Mouse (Mus musculus) kidney, embryonic 14.5 days (tissue): ENCODE results near the gene Dlgap3. TPM values are rescaled to one million over a fixed set of nuclear protein-coding genes. Genes with fewer than 3 reads are reported as not detected.

Experiments used
- ATAC-seq: fragments of 200-750 bp; cut with Nextera tagmentation; 2 replicates; pipeline ENCODE4 v1.8.0; 2017; ENCODE audit warnings: moderate number of reproducible peaks, mild to moderate bottlenecking, moderate TSS enrichment, moderate library complexity; ENCODE audit not compliant: low FRiP score, low TSS enrichment
- H3K27ac ChIP-seq: fragments of 300-500 bp; sonication (generic); 2 replicates; pipeline ENCODE4 v1.5.1; 2014; ENCODE audit warnings: low read depth, mild to moderate bottlenecking, low read length, moderate library complexity, mixed read lengths
- H3K27me3 ChIP-seq: fragments of 300-500 bp; sonication (generic); 2 replicates; pipeline ENCODE4 v1.6.1; 2014; ENCODE audit warnings: mild to moderate bottlenecking, low read length; ENCODE audit not compliant: control insufficient read depth, insufficient read depth
- H3K36me3 ChIP-seq: fragments of 300-500 bp; sonication (generic); 2 replicates; pipeline ENCODE4 v1.6.1; 2014; ENCODE audit warnings: low read length, mixed read lengths; ENCODE audit not compliant: control insufficient read depth, insufficient read depth
- H3K4me1 ChIP-seq: fragments of 300-500 bp; sonication (generic); 2 replicates; pipeline ENCODE4 v1.6.1; 2014; ENCODE audit warnings: low read length, mixed read lengths; ENCODE audit not compliant: control insufficient read depth, insufficient read depth
- H3K4me2 ChIP-seq: fragments of 300-500 bp; sonication (generic); replicated peaks from 2 replicates; pipeline ENCODE4 v1.6.1; 2014; ENCODE audit warnings: low read depth, mild to moderate bottlenecking, low read length
- H3K4me3 ChIP-seq: fragments of 300-500 bp; sonication (generic); 2 replicates; pipeline ENCODE4 v1.5.1; 2014; ENCODE audit warnings: mild to moderate bottlenecking, low read length
- H3K9ac ChIP-seq: fragments of 300-500 bp; sonication (generic); 2 replicates; pipeline ENCODE4 v1.6.1; 2014; ENCODE audit warnings: low read depth, mild to moderate bottlenecking, low read length, moderate library complexity
- H3K9me3 ChIP-seq: fragments of 300-500 bp; sonication (generic); 2 replicates; pipeline ENCODE4 v1.6.1; 2016; ENCODE audit warnings: low read length; ENCODE audit not compliant: control insufficient read depth
- WGBS: fragments of 180-500 bp; shearing (Covaris S2); extraction: QIAGEN DNeasy Blood & Tissue Kit; methylation state at CpG from one replicate; pipeline ENCODE4 v1.1.7; 2014; 5-methylcytosine and 5-hydroxymethylcytosine counted together
- polyA plus RNA-seq: library from polyadenylated mRNA; unstranded; fragments of >200 nt; fragmentation: Nextera tagmentation; extraction: Ambion mirVana; gene quantifications from 2 replicates; pipeline ENCODE4 v1.2.1, GENCODE M21; 2014

Gene Dlgap3
- polyA plus RNA-seq, 1 experiment from 2014 or later, result 0.79 TPM

DNA sequence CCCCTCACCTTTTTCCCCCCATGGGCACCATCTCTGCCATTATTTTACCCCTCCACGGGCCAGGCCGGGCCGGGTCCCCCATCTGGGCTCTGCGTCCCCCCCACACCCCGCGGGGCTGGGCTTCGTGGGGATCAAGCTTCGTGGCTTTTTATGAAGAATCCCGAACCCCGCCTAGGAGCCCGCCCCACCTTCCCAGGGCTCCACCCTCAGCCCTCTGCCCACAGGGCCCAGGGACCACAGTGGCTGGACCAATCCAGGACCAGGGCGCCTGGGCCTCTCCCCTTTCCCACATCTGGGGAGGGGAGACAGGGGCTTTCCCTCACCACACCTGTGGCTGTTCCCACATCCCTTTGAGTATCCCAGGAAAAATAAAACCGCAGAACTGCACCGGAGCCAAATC lies 67.6 kb downstream of the Dlgap3 start:
- Histone ChIP-seq H3K9me3 (no peaks in the 10 kb centered on the region), H3K27me3 (peaks cover 17% of the 10 kb centered on the region), H3K36me3 (no peaks in the 10 kb centered on the region), H3K4me1 (peaks cover 7% of the 10 kb centered on the region; the same call in 1 of the 2 replicates), H3K9ac (peak overlapping the region; percentile 62; the same call in 1 of the 2 replicates), H3K27ac (no peak overlapping the region), H3K4me2 (peak overlapping the region; percentile 96), H3K4me3 (peak overlapping the region; percentile 40)
- peak; percentile 69; the same call in 1 of the 2 replicates for ATAC-seq
- 2% methylated on average over 14 of the region's 14 CpGs for WGBS

DNA sequence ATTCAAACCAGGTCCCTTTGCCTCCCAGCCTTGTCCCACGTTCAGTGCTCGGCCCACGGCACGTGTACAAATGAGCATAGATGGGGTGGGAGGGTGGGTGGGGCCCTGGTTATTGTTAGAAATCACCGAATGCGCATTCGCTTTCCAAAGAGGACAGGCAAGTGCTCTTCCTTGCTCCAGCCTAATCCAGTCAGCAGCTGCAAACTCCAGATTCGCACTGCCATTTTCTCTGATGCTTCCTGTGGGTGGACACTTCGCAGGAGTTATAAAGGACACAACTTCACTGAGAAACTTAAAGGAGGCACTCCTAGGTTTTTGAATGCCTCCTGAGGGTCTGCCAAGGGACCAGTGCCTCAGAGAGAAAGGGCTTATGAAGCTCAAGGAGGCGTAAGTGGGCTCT lies 68.3 kb downstream of the Dlgap3 start:
- no peaks in the 10 kb centered on the region for H3K9me3 ChIP-seq
- peaks cover 7% of the 10 kb centered on the region; the same call in 1 of the 2 replicates for H3K4me1 ChIP-seq
- H3K4me3 ChIP-seq, result no peak overlapping the region
- no peak overlapping the region for H3K27ac ChIP-seq
- H3K9ac ChIP-seq, result no peak overlapping the region
- WGBS, result 59% methylated on average over 10 of the region's 10 CpGs
- peaks cover 17% of the 10 kb centered on the region for H3K27me3 ChIP-seq
- H3K4me2 ChIP-seq, result no peak overlapping the region
- ATAC-seq, result no peak
- H3K36me3 ChIP-seq, result no peaks in the 10 kb centered on the region

DNA sequence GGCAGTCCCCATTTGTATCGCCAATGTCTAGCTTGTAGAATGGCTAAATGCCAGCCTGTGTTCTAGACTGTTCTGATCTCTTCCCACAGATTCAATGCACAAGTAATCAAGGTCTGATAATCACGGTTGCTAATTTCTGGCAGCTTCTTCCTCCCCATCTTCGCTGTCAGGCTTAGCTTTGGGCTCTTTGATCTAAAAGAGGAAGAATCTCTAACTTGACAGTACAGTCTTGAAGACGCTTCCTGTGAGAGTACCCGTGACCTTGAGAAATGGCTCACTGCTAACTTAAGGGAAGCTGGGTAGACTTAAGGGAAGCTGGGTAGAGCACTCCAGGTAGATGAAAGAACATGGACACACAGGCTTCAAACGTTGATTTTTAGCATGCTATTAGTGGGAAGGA lies 73.7 kb downstream of the Dlgap3 start:
- H3K4me1 ChIP-seq, result peaks cover 9% of the 10 kb centered on the region; the same call in 1 of the 2 replicates
- WGBS, result 70% methylated on average over 6 of the region's 6 CpGs
- no peaks in the 10 kb centered on the region for H3K9me3 ChIP-seq
- no peak overlapping the region for H3K27ac ChIP-seq
- H3K4me3 ChIP-seq, result no peak overlapping the region
- H3K27me3 ChIP-seq, result peaks cover 4% of the 10 kb centered on the region; the same call in 1 of the 2 replicates
- ATAC-seq, result no peak
- peaks cover 8% of the 10 kb centered on the region; the same call in 1 of the 2 replicates for H3K36me3 ChIP-seq
- H3K9ac ChIP-seq, result no peak overlapping the region
- no peak overlapping the region for H3K4me2 ChIP-seq

DNA sequence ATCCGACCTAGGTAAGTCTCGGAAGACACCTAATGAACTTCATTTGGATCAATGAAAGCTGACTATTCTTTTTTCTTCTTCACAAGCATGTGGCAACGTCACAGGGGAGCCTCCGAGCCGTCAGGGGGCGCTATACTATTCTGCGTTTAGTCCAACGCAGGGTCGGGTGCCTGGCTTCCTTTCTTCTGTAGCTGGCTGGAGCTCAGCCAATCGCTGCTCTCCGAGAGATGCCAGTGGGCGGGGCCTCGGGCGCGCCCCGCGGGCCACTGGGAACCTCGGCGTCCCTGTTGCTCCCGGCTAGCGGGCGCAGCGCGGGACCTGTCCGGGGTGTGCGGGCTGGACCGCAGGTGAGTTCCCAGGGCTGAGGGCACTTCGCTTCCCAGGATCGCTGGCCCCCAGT lies 74.5 kb downstream of the Dlgap3 start, which contains the start of gene Smim12:
Gene Smim12, plus strand, starts transcription at position 233 of the 400 bp plus-strand sequence.
- ATAC-seq, result peak; percentile 96
- Histone ChIP-seq H3K4me2 (peak within 1 kb of the TSS; percentile 88), H3K27ac (no peak within 1 kb of the TSS), H3K9ac (peak within 1 kb of the TSS; percentile 96), H3K36me3 (peaks cover 10% of the 10 kb centered on the region; the same call in 1 of the 2 replicates), H3K9me3 (no peaks in the 10 kb centered on the region), H3K4me1 (peaks cover 9% of the 10 kb centered on the region; the same call in 1 of the 2 replicates), H3K27me3 (no peaks in the 10 kb centered on the region), H3K4me3 (peak within 1 kb of the TSS; percentile 98)
- WGBS, result under 1% methylated on average over 29 of the region's 29 CpGs

DNA sequence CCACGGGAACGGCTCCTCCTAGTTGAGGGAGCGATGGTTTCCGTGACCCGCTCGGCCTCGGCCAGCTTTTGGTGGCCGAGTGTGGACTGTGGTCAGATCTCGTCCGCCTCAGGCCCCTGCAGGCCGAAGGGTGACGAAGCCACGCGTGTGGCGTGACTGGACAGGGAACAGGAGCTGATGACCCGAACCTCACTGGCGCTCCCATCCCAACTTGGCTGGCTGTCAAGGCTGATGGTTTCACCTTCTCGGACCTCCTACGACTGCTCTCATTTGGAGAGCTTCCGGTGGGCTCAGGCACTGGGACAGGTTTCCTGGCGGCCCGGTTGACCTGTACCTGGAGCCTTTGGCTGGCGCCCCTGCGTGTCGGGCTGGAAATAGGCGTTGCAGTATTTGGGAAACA lies 74.9 kb downstream of the Dlgap3 start:
- Histone ChIP-seq H3K4me1 (peaks cover 9% of the 10 kb centered on the region; the same call in 1 of the 2 replicates), H3K27me3 (no peaks in the 10 kb centered on the region), H3K4me3 (peak overlapping the region; percentile 98), H3K9me3 (no peaks in the 10 kb centered on the region), H3K9ac (peak overlapping the region; percentile 96), H3K27ac (no peak overlapping the region), H3K4me2 (peak overlapping the region; percentile 88), H3K36me3 (peaks cover 10% of the 10 kb centered on the region; the same call in 1 of the 2 replicates)
- ATAC-seq, result peak; percentile 82
- under 1% methylated on average over 26 of the region's 26 CpGs for WGBS

DNA sequence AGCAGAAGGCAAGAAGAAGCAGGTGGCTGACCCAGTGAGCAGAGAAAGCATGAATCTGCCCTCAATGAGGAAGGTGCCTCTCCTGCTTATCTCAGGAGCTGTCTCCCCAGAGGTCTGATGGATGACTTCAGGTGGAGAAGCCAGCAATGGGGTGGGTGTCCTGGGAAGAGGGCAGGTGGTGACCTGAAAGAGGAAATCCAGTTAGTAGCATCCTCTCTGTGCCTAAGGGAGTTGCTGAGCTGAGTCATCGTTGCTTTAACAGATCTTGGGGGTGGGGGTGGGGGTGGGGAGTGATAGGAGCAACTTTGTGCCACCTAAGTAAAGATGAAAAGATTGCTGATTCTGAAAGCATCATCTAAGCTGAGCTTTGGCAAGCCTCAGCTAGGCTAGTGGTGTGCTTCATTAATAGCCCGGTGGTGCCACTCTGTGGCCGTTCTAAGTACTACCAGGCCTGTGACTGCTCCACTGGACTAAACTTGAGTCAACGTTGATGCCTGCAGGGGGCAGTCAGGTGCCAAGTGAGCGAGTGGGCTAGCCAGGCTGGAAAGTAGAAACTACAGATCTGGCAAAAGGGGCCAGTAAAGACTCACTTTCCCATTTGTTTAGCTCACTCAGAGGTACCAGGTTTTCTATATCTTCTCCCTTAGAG lies 80.8 kb downstream of the Dlgap3 start:
- Histone ChIP-seq H3K27me3 (no peaks in the 10 kb centered on the region), H3K27ac (no peak overlapping the region), H3K9ac (no peak overlapping the region), H3K4me2 (no peak overlapping the region), H3K4me1 (peaks cover 6% of the 10 kb centered on the region; the same call in 1 of the 2 replicates), H3K9me3 (no peaks in the 10 kb centered on the region), H3K36me3 (peaks cover 10% of the 10 kb centered on the region; the same call in 1 of the 2 replicates), H3K4me3 (no peak overlapping the region)
- peak; percentile 87 for ATAC-seq
- 4% methylated on average over 5 of the region's 5 CpGs for WGBS

DNA sequence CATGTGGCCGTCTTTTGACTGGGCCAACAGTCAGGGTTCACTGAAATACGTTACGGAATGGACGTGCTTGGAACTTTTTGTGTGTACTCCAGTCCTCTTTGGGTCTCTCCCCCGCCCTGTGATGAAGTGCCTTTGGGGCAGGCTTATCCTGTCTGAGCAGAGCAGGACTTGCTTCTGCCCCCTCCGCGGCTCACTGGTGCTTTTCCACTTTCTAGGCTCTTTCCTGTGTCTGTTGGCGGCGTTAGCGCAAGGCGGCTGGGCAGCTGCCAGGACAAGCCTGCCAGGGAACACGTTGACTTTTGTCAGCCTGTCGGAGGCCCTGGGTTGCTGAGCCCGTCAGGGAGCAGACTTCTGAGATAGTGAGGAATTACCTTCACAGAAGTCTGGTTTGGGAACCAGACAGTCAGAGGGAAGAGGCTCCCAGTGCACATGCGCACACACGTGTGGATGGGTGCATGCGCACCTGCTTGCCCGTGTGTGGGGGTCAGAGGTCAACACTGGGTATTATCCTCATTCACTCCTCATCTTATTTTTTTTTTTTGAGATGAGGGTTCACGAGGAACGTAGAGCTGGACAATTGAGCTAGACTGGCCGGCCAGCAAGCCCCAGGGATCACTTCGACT lies 83.1 kb downstream of the Dlgap3 start:
- no peaks in the 10 kb centered on the region for H3K9me3 ChIP-seq
- H3K4me1 ChIP-seq, result 0 out of 2 replicates have a peak, but pooled peaks cover 4% of the 10 kb centered on the region
- no peak for ATAC-seq
- H3K36me3 ChIP-seq, result peaks cover 8% of the 10 kb centered on the region; the same call in 1 of the 2 replicates
- WGBS, result 61% methylated on average over 22 of the region's 22 CpGs
- no peak overlapping the region for H3K27ac ChIP-seq
- no peak overlapping the region for H3K4me3 ChIP-seq
- no peak overlapping the region for H3K9ac ChIP-seq
- H3K4me2 ChIP-seq, result no peak overlapping the region
- H3K27me3 ChIP-seq, result no peaks in the 10 kb centered on the region

DNA sequence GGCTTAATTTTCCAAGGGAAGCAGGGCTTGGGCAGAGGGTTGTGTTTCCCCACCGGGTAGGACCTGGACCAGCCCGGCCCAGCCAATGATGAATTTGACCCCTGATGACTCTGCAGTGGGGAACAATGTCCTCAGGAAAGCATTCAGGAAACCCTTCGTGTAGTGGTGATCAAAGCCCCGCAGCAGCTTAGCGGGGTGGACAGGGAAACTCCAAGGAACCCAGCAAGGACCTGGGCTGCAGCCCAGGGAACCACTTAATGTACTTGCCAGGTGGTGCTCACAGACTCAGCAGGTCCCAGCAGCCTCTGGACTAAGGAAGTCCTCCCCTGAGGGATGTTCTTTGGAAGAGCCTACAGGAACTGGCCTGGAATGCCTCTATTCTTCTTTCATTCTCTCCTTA lies 87.7 kb downstream of the Dlgap3 start:
- no peak overlapping the region for H3K27ac ChIP-seq
- H3K9ac ChIP-seq, result no peak overlapping the region
- H3K27me3 ChIP-seq, result no peaks in the 10 kb centered on the region
- H3K36me3 ChIP-seq, result no peaks in the 10 kb centered on the region
- H3K9me3 ChIP-seq, result no peaks in the 10 kb centered on the region
- 62% methylated on average over 5 of the region's 5 CpGs for WGBS
- H3K4me1 ChIP-seq, result 0 out of 2 replicates have a peak, but pooled peaks cover 4% of the 10 kb centered on the region
- no peak for ATAC-seq
- no peak overlapping the region for H3K4me3 ChIP-seq
- H3K4me2 ChIP-seq, result no peak overlapping the region
